Mouse (Mus musculus): ENCODE results near the gene Ott.
"Not testable (repeated sequence)": the region's sequence is repeated elsewhere in the genome, so short reads cannot be mapped to it uniquely, and the experiment has no call there.

Gene Ott

DNA sequence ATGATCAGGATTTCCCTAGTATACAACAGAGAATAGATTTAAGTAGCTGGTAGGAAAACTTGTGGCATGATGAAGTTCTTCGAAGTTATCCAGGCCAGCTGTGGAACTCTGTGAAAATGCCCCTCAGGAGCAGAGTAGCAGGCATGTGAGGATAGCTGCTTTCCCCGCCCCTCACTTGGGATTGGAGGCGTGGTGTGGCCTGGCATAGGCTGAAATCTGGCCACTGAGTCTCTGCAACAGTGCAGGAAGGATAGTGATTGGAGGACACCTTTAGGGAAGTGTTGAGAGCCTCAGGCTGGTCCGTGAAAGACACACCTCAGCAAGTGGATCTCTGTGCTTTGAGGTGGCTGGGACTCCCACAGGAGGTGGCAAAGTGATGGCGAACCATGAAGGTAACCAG lies at the start of gene Ott:
Gene Ott, plus strand, starts transcription at position 301 of the 400 bp plus-strand sequence.
- DNase-seq: not testable (repeated sequence)
